Mouse (Mus musculus): ENCODE data around the gene BC048403.

DNA sequence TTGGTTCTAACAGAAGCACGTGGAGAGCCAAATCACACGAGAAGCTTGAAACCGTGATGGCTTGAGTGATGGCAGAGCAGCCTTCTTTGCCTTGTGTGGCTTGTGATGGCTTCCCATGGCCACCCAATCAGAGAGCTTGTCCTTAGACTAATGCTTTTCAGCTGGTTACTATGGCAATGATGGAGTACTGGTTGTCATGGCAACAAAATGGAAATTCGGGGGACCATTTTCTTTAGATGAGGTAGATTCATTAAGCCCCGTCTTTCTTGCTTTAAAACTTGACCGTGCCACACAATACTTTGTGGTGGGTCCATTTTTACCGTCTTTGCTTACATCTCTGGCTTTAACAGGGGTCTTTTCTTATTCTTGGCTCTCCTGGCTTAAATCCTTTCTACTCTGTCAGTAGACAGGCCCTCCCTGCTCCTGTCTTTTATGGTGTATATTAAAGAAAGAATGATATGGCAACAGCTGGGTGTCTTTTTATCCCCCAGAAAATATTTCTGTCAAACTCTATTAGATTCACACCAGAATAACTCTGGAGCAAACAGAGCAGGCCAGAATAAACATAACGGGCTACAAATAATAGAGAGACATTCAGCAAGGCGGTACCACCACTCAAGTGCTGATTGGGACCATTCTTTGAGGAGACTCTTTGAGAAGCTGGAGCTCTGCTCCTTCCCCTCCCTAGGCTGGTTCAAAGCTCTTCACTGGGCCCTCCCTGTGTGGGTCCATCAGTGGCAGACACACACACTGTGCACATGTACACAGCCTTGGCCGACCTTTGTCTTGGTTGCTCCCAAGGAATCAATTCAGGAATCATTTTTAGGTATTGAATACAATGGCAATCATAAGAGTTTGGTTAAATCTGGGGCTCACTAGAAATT is 25.7 kb downstream of the BC048403 start:
- TF ChIP-seq EP300 (IDR thresholded peaks at IDR 0.05) = no peak
- no peak for TF ChIP-seq CTCF (IDR thresholded peaks at IDR 0.05)

Measured in lung, postnatal 0 days (tissue).